Mouse (Mus musculus) stomach, postnatal 0 days (tissue): Measurements from ENCODE around the gene Rrad.

Source experiments
- CTCF ChIP-seq: IDR thresholded peaks from 2 replicates; pipeline ENCODE4 v1.5.1; 2016; ENCODE audit warnings: antibody characterized with exemption, low read depth, mild to moderate bottlenecking, moderate library complexity
- EP300 ChIP-seq: optimal IDR thresholded peaks from 2 replicates; pipeline ENCODE3; 2016; ENCODE audit warnings: antibody characterized with exemption

GRCm38 (mm10) chr8:104654984-104655383, 23.9 kb upstream of the Rrad start:
- TF ChIP-seq CTCF (peak; percentile 98), EP300 (no peak)
